Mouse (Mus musculus) lung, adult 2 months (tissue): ENCODE measurements at regions not wholly inside any gene's neighbourhood (a gene's known extent, or its start where the extent isn't known, plus 50 kb on each side); places are given as distances from the start of the nearest gene placed in this dataset.

Source experiments
- DNase-seq: peaks from one replicate; pipeline ENCODE4 v3.0.0; 2022
- H3K4me1 ChIP-seq: fragments of 200-500 bp; 2 replicates; pipeline ENCODE4 v1.6.1; 2011; ENCODE audit warnings: low read length; ENCODE audit not compliant: control insufficient read depth, insufficient read depth
- H3K4me3 ChIP-seq: fragments of 200-500 bp; replicated peaks from 2 replicates; pipeline ENCODE3; 2011; ENCODE audit warnings: low read depth, mild to moderate bottlenecking, control low read depth, low read length; ENCODE audit errors: extremely low read depth
- CTCF ChIP-seq: fragments of 200-500 bp; IDR thresholded peaks from 2 replicates; pipeline ENCODE4 v1.5.1; 2011; ENCODE audit warnings: mild to moderate bottlenecking, low read length, control low read depth; ENCODE audit not compliant: insufficient read depth
- POLR2A ChIP-seq: fragments of 200-500 bp; IDR thresholded peaks from 2 replicates; pipeline ENCODE4 v1.6.1; 2011; ENCODE audit warnings: low read depth, mild to moderate bottlenecking, control low read depth, low read length, borderline replicate concordance; ENCODE audit errors: extremely low read depth
- WGBS: fragments of 180-500 bp; shearing (Covaris S2); methylation state at CpG from one replicate; pipeline ENCODE4 v1.1.7; 2018; 5-methylcytosine and 5-hydroxymethylcytosine counted together

DNA sequence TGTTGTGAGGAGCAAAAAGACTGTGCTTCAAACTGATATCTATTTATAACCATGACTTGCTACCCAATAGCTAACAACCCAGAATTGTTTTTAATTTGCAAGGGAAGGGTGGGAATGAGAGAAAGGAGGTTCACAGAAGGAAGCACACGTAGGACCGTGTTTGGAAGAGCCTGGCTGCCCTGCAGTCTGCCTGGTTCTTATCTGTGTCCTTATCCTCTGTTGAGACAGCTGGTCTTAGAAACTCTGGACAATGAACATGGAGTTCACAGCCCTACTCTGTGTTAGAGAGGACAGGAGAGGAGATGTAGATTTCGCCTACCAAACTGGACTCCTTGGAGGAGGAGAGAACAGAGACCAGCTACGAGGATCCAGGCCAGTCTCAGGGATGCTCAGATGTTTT, 141.5 kb upstream of the Jun start:
- TF ChIP-seq CTCF (no peak), POLR2A (no peak)
- no peak for DNase-seq
- WGBS, result 61% methylated on average over 4 of the region's 4 CpGs

GRCm38 (mm10) chr4:95194621-95195455, 142.8 kb upstream of the Jun start:
- no peak for TF ChIP-seq CTCF
- TF ChIP-seq POLR2A, result no peak
- no peak for DNase-seq
- whole genome bisulfite sequencing, result 74% methylated on average over 5 of the region's 5 CpGs
- H3K4me3 ChIP-seq, result no peak overlapping the region
- peaks cover 11% of the 10 kb centered on the region for H3K4me1 ChIP-seq

More for the DNA sequence above, 141.5 kb upstream of the Jun start:
- H3K4me1 ChIP-seq, result peaks cover 11% of the 10 kb centered on the region
- no peak overlapping the region for H3K4me3 ChIP-seq

GRCm38 (mm10) chr4:95196106-95196505, 144.1 kb upstream of the Jun start:
- no peak for DNase-seq
- TF ChIP-seq POLR2A (no peak), CTCF (no peak)
- 53% methylated on average over 2 of the region's 2 CpGs for WGBS
- Histone ChIP-seq H3K4me1 (peaks cover 11% of the 10 kb centered on the region), H3K4me3 (no peak overlapping the region)

GRCm38 (mm10) chr4:95197077-95197711, 145.2 kb upstream of the Jun start:
- peaks cover 11% of the 10 kb centered on the region for H3K4me1 ChIP-seq
- TF ChIP-seq CTCF (no peak), POLR2A (no peak)
- WGBS, result 51% methylated on average over 7 of the region's 7 CpGs

DNA sequence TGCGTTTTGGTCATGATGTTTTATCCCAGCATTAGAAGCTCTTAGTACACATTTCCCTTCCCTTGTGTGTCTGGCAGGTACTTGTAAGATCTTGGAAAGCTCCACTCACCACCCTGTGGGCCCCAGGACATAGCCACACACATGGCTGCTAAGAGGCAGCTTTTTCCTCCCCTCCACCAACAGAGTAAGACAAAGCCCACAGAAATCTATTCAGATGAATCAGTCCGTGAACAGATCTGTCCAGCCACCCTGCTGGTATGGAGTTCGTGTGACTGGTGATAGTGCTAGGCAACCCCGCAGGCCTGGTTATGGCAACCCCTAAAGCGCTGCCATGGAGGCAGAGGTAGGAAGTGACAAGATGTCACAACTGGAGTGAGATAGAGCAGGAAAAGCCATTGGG, 147.4 kb upstream of the Jun start:
- H3K4me1 ChIP-seq, result no peaks in the 10 kb centered on the region; the same call in 1 of the 2 replicates
- WGBS, result 90% methylated on average over 5 of the region's 5 CpGs

More at GRCm38 (mm10) chr4:95197077-95197711, 145.2 kb upstream of the Jun start:
- no peak for DNase-seq
- H3K4me3 ChIP-seq, result no peak overlapping the region

GRCm38 (mm10) chr4:95200130-95200529, 148.1 kb upstream of the Jun start:
- TF ChIP-seq CTCF, result no peak
- TF ChIP-seq POLR2A, result no peak
- 78% methylated on average over 7 of the region's 7 CpGs for WGBS
- DNase-seq, result no peak
- no peaks in the 10 kb centered on the region; the same call in 1 of the 2 replicates for H3K4me1 ChIP-seq
- no peak overlapping the region for H3K4me3 ChIP-seq

More for the DNA sequence above, 147.4 kb upstream of the Jun start:
- no peak for TF ChIP-seq POLR2A
- TF ChIP-seq CTCF, result no peak
- no peak overlapping the region for H3K4me3 ChIP-seq
- no peak for DNase-seq

DNA sequence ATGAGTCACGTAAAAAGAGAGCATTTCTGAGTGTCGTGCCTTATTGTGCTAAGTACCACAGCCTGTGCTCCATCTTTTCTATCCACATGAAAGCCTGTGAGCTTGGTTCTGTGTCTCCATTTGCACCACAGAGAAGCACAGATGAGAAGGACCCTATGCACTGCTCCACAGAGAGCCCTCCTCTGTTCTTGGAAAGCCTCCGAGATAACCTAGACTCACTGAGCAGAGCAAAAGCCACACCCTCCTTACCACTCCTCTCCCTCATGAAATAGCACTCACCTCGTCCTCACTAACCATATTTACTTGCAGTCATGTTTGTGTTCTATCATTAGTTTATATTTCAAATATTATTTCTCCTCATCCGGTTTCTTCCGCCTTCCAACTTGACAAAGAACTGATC, 150.5 kb upstream of the Jun start:
- 91% methylated on average over 6 of the region's 6 CpGs for WGBS
- no peak for TF ChIP-seq POLR2A
- no peak for TF ChIP-seq CTCF
- no peak for DNase-seq
- Histone ChIP-seq H3K4me3 (no peak overlapping the region), H3K4me1 (no peaks in the 10 kb centered on the region)

DNA sequence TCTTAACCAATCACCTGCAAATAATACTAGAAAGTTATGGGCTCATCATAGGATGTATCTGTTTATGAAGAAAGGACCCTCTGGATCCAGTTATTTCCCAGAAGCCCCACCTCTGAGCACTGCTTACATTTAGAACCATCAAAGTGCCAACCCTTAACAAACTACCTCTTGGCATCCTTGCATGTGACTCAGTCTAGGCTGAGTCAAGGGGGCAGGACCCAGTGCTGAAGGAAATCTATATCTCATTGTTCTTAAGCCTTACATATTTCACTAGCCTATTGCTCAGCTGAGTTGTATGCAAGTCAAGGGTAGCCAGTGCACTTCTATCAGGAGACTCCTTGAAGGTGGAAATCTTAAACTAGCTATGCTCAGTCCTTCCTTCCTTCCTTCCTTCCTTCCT, 151.6 kb upstream of the Jun start:
- H3K4me3 ChIP-seq, result no peak overlapping the region
- DNase-seq, result no peak
- TF ChIP-seq POLR2A (no peak), CTCF (no peak)
- H3K4me1 ChIP-seq, result no peaks in the 10 kb centered on the region

GRCm38 (mm10) chr4:95205372-95205771, 153.3 kb upstream of the Jun start:
- H3K4me3 ChIP-seq, result no peak overlapping the region
- DNase-seq, result no peak
- WGBS, result 85% methylated on average over 1 of the region's 1 CpGs
- TF ChIP-seq POLR2A, result no peak
- no peak for TF ChIP-seq CTCF
- no peaks in the 10 kb centered on the region for H3K4me1 ChIP-seq

- WGBS, result 71% methylated on average over 5 of the region's 5 CpGs
- H3K4me3 ChIP-seq, result no peak overlapping the region
- peaks cover 3% of the 10 kb centered on the region; the same call in 1 of the 2 replicates for H3K4me1 ChIP-seq
- DNase-seq, result no peak
- TF ChIP-seq POLR2A, result no peak
Observed at GRCm38 (mm10) chr4:95207783-95208182, 155.8 kb upstream of the Jun start.
